Mouse (Mus musculus) embryonic fibroblast, embryonic 13.5 days (primary cell): Measurements from ENCODE around the gene Slc25a17.

ENCODE experiments used
- CTCF ChIP-seq: IDR thresholded peaks from 2 replicates; pipeline ENCODE4 v1.5.1; 2011; ENCODE audit warnings: mild to moderate bottlenecking, control low read depth, low read length, moderate library complexity, borderline replicate concordance; ENCODE audit not compliant: insufficient read depth
- POLR2A ChIP-seq: IDR thresholded peaks from 2 replicates; pipeline ENCODE4 v1.6.1; 2011; ENCODE audit warnings: low read depth, mild to moderate bottlenecking, control low read depth, low read length, moderate library complexity

DNA sequence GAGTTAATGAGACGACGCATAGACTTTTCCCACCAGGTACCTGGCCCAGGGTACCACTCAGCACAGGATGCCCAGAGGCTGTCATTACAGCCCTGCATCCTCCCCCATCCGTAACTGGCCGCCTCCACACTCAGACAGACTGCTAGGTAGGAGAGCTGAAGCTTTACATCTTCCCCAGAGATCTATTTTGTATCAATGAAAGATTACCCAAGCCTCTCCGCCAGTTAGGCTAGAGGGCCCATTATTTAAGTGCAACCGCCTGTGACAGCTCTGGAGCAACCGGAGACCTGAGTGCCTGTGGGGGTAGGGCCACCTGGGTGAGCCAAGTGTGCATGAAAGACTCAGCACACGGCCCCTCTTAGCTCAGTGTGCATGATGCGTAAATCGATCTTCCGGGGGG lies 82.7 kb downstream of the Slc25a17 start:
- no peak for TF ChIP-seq CTCF
- no peak for TF ChIP-seq POLR2A
